Mouse (Mus musculus): ENCODE measurements around the gene Fam178b.
A peak's percentile ranks its signal among the peaks of the same experiment; 100 is the strongest.

Gene Fam178b

DNA sequence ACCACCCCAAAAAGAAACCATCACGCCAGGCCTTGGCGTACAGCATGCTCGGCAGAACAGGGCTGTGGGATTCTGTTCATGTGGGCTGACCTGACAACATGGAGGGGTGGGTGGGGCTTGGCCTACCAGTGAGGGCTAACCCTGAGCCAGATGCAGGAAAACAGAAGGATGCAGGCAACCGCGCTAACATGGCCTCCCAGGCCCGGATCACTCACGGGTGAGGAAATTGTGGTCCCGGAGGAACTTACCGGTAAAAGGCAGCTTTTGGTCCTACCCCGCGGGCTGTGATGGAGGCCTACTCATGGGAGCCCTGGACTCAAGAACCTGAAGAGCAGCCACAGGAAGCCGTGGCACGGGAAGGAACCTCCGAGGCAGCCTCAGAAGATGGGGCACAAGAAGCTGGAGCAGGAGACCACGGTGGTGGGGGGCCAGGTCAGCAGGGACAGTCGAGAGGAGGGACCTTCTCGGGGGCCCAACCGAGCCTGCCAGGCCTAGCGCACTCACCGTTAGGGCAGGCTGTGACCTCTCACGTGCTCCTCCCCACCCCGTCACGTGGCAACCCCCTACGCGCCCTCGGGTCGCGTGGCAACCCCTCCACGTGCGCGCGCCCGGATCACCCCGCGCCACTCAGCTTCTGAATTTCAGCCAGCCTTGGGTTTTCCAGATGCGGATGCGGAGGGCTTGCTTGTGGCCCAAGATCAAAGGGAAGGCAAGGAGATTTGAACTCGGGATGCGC lies at the start of gene Fam178b:
Gene Fam178b (minus strand): TSS at position 564 of the 736 bp plus-strand sequence.
- DNase-seq, result no peak

DNA sequence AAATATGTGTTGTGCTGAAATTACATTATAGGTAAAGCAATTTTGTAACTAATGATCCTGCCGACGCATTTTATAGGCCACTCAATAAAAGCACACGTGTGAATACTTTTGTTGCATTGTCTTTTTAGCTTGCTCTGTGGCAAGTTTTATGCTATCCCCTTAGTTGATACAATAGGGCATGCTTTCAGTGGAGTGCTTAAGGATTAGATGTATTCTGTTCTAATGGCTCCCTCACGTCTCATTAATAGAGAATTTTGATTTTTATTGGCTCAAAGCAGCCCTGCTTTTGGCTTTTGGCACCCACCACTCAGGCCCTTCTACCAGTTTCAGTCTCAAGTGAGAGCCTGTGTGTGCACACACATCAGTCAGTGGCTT lies 41.1 kb upstream of the Fam178b start:
- DNase-seq, result no peak

GRCm38 (mm10) chr1:36723146-36724056 lies 40.4 kb upstream of the Fam178b start:
- DNase-seq, result peak; percentile 22

DNA sequence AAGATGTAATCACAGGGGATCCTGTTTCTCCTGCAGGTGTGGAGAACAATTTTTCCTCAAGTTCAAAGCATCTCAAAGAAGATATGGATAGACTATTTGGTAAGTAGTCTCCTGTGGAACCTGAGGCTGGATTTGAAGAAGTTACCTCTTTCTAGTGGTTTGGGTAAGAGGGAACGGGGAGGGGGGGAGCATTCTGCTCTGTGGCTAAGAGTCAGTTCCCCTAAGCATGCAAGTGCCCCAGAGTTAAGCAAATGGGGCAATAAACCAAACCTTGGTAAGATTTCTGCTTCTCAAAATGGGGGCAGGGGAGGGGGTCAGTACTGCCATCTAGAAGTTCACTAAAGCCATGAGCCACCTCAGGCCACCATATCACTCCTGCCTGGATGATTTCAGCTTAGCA lies 35.8 kb upstream of the Fam178b start:
- DNase-seq, result no peak

DNA sequence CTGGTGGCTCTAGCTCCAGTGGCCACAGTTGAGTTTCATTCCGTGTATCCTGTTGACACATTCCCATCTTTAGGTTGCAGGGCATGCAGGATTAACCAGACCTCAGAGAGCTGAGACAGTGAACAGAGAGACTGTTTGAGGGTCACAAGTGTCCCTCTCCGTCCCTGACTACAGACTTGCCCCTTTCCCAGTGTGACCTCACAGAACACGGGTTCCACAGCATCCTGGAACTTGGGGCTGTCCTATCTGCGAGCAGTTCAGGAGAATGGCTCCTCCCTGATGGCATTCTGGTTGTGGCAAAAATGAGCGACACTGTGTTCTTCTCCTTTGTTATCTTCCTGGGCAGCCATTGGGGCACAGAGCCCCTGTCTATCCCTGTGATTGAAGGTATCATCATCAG lies 31.3 kb upstream of the Fam178b start, which contains the start of gene Actr1b:
Gene Actr1b (minus strand): TSS at position 112 of the 400 bp plus-strand sequence.
- DNase-seq, result no peak

- DNase-seq, result no peak
Measured at GRCm38 (mm10) chr1:36711104-36711503, 28.1 kb upstream of the Fam178b start.

- peak; percentile 99 for DNase-seq
Measured at GRCm38 (mm10) chr1:36709854-36710280, 26.9 kb upstream of the Fam178b start, which contains the start of gene 4933424G06Rik. TSS of gene 4933424G06Rik (plus strand) at chr1:36710149.

DNA sequence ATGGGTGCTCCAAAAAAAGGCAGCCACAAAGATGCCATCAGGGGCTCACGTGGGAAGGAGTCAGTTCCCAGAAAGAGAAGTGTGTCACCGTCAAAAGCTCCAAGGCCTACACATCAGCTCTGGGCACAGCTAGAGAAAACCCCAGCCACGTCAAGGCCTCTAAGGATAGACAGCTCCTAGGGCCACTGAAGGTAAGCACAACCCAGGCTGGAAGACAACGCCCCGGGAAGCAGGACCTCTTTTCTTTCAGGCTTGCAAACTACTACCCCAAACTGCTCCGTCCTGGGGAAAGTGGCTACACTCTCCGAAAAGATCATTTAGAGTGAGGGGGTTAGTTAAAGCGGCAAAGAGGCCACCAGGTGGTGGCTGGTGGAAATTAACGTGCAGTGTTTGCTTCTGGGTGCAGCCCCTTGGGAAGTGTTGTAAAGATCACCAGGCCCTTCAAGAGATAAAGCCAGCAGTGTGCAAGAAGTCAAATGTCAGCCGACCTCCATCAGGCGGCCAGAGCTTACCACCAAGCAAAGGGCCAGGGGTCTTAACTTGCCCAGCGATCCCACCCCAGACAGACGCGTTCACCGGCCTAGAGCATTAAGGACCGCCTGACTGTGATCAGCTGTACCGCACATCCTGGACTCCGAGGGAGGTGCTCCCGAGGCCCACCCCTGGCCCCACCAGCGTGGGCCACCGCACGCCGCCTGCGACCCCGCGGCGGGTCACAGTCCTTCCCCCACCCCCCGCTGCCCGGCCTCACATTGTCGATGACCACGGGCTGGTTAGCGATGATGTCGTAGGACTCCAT lies 26.3 kb upstream of the Fam178b start:
- peak; percentile 60 for DNase-seq

- DNase-seq, result no peak
Measured at GRCm38 (mm10) chr1:36708626-36709025, 25.6 kb upstream of the Fam178b start.

DNA sequence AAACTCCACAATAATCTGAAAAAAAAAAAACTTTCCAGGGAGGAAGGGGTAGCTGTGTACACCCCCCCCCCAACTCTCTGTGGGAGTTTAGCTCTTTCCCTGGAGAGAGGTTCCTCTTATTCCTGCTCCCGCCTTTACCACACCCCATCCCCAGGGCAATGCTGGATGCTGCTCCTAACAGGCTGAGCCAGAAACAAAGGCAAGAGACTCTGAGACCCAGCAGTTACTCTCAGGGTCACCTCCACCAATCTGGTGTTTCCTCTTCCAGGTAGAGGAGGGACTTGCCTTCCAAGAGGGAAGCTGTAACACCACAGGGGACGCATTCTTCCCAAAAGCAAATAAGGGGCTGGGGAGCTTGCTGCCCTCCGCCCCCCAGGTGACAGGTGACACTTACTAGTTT lies 24.8 kb upstream of the Fam178b start:
- no peak for DNase-seq

- no peak for DNase-seq
Measured at GRCm38 (mm10) chr1:36707166-36707565, 24.2 kb upstream of the Fam178b start.

DNA sequence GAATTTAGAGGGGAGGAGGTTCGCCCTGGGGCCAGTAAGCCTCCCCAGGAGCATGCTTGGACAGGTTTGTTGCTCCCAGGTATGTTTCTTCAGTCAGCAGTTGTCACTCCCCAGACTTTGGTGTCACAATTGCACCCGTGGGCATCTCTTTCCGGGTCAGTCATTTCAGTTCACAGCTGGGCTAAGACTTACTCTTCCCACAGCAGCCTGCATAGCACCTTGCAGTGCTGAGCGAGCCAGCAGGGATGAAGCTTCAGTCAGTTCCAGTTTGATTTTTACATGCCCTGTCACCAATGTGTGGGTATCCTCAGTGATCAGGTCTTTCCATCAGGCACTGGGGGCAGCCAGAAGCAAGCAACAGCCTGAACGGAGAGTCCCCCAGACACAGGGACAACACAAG lies 14.0 kb upstream of the Fam178b start:
- DNase-seq, result no peak

DNA sequence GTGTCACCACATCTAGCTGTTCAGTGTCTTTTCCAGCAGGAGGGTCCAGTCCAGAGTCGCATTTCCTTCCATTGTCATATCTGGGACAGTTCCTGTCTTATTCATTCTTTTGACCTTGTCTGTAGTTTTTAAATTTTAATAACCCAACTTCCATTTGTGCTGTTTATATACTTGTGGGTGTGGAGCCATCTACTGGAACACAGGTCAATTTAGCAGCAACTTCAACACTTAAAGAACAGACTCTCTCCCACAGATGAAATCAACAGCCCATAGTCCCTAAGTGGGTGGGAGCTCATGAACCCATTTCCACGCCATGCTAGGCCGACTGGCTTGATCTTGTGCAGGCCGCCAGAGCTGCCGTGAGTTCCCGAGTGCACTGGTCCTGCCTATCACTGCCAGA lies 13.4 kb upstream of the Fam178b start:
- DNase-seq, result no peak

GRCm38 (mm10) chr1:36694871-36695270 lies 11.9 kb upstream of the Fam178b start:
- DNase-seq, result no peak

GRCm38 (mm10) chr1:36691271-36692155 lies 8.5 kb upstream of the Fam178b start, which contains the start of gene Cox5b:
TSS of gene Cox5b (plus strand) at chr1:36691449.
- DNase-seq, result peak; percentile 96

GRCm38 (mm10) chr1:36690671-36691235 lies 7.8 kb upstream of the Fam178b start:
- no peak for DNase-seq

DNA sequence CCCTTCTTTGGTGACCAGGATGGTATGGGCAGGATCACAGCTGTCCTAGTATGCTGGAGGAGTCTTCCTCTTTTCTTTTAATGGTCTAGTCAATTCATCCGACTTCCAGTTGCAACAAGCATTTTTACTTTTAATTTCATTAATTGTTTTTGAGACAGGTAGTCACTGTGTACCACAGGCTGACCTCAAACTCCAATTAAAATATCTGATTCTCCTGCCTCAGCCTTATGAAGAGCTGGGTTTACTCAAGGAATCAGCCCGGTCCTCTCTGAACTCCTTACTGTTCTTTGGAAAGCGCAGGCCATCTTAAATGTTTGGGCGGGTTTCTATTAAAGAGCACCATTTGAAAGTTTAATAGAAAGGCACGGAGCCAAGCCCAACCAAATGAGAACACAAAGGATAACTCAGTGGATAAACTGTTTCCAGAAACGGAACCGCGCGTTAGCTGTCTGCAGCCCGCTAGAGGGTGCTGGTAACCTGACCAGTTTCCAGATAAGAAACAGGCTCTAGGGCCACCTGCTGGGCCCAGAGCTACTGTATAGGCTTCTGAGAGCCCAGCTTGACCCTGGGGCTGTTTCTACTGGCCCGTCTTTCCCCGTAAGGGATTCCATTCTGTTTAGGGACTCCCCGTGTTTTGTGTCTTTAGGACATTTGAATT lies 956 bp upstream of the Fam178b start:
- DNase-seq, result peak; percentile 74

DNA sequence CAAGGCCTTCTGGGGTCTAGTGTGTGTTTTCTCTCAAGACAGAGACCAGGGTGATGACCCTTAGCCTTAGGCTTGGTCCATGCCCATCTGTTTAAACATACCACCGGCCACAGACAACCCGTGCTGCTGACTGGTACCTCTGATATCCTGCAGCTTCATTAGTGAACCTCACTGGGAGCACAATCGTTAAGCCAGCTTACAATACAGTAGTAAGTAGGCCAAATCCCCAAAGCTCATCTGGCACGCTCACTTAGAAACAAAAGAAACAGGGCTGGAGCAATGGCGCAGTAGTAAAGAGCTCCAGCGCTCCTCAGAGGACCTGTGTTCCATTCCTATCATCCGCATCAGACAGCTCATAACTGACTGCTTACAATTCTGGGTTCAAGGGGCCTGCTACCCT lies 2.1 kb downstream of the Fam178b start:
- no peak for DNase-seq

GRCm38 (mm10) chr1:36674936-36675335 lies 8.0 kb downstream of the Fam178b start:
- DNase-seq, result no peak

- DNase-seq, result no peak
Measured at GRCm38 (mm10) chr1:36672648-36673350, 10.2 kb downstream of the Fam178b start.

All from thymus, postnatal 25 days (tissue).